Mouse (Mus musculus): ENCODE results near the gene Nrcam. TPM values are rescaled to one million over a fixed set of nuclear protein-coding genes. Genes with fewer than 3 reads are reported as not detected.

Gene Nrcam
- polyA plus RNA-seq, 1 experiment from 2014 or later = 87.6 TPM

- Histone ChIP-seq H3K9me3 (replicated peaks; ENCODE audit: control insufficient read depth, low read length) (no peaks in the 10 kb centered on the region), H3K4me1 (ENCODE audit: control insufficient read depth, insufficient read depth, low read length) (peaks cover 33% of the 10 kb centered on the region), H3K36me3 (ENCODE audit: control insufficient read depth, insufficient read depth, low read length) (no peaks in the 10 kb centered on the region), H3K4me2 (ENCODE audit: low read length) (no peak overlapping the region), H3K27me3 (replicated peaks; ENCODE audit: control insufficient read depth, insufficient read depth, low read length) (no peaks in the 10 kb centered on the region), H3K9ac (ENCODE audit: low read length) (no peak overlapping the region), H3K27ac (ENCODE audit: low read depth, low read length) (no peak overlapping the region), H3K4me3 (ENCODE audit: low read depth, low read length) (no peak overlapping the region)
- peak; percentile 40 for DNase-seq (ENCODE audit: low spot score)
- WGBS = 8% methylated on average over 5 of the region's 5 CpGs
- no peak for ATAC-seq
Observed at GRCm38 (mm10) chr12:44345251-44345650, 16.6 kb downstream of the Nrcam start.

- Histone ChIP-seq H3K36me3 (ENCODE audit: control insufficient read depth, insufficient read depth, low read length) (no peaks in the 10 kb centered on the region), H3K27ac (ENCODE audit: low read depth, low read length) (peak overlapping the region; percentile 29; the same call in 1 of the 2 replicates), H3K9ac (ENCODE audit: low read length) (no peak overlapping the region), H3K27me3 (replicated peaks; ENCODE audit: control insufficient read depth, insufficient read depth, low read length) (no peaks in the 10 kb centered on the region), H3K4me1 (ENCODE audit: control insufficient read depth, insufficient read depth, low read length) (peaks cover 30% of the 10 kb centered on the region), H3K9me3 (replicated peaks; ENCODE audit: control insufficient read depth, low read length) (no peaks in the 10 kb centered on the region), H3K4me2 (ENCODE audit: low read length) (0 out of 2 replicates have a peak overlapping the region, but pooled peaks have one; percentile 1), H3K4me3 (ENCODE audit: low read depth, low read length) (no peak overlapping the region)
- WGBS = 6% methylated on average over 3 of the region's 3 CpGs
- DNase-seq (ENCODE audit: low spot score) = peak; percentile 40
- peak; percentile 72 for ATAC-seq
Observed at GRCm38 (mm10) chr12:44346143-44346542, 17.5 kb downstream of the Nrcam start.

- H3K4me2 ChIP-seq (ENCODE audit: low read length) = no peak overlapping the region
- ATAC-seq (no peak), DNase-seq (ENCODE audit: low spot score) (no peak)
- H3K9me3 ChIP-seq (replicated peaks; ENCODE audit: control insufficient read depth, low read length) = no peaks in the 10 kb centered on the region
- 95% methylated on average over 4 of the region's 4 CpGs for WGBS
- H3K4me3 ChIP-seq (ENCODE audit: low read depth, low read length) = no peak overlapping the region
- H3K9ac ChIP-seq (ENCODE audit: low read length) = no peak overlapping the region
- no peaks in the 10 kb centered on the region for H3K4me1 ChIP-seq (ENCODE audit: control insufficient read depth, insufficient read depth, low read length)
- H3K36me3 ChIP-seq (ENCODE audit: control insufficient read depth, insufficient read depth, low read length) = no peaks in the 10 kb centered on the region
- H3K27me3 ChIP-seq (replicated peaks; ENCODE audit: control insufficient read depth, insufficient read depth, low read length) = no peaks in the 10 kb centered on the region
- no peak overlapping the region for H3K27ac ChIP-seq (ENCODE audit: low read depth, low read length)
Observed at GRCm38 (mm10) chr12:44355116-44355515, 26.4 kb downstream of the Nrcam start.

GRCm38 (mm10) chr12:44357460-44357859, 28.8 kb downstream of the Nrcam start:
- 21% methylated on average over 3 of the region's 3 CpGs for WGBS
- ATAC-seq (no peak), DNase-seq (ENCODE audit: low spot score) (no peak)
- Histone ChIP-seq H3K4me1 (ENCODE audit: control insufficient read depth, insufficient read depth, low read length) (no peaks in the 10 kb centered on the region), H3K4me3 (ENCODE audit: low read depth, low read length) (no peak overlapping the region), H3K9ac (ENCODE audit: low read length) (no peak overlapping the region), H3K27ac (ENCODE audit: low read depth, low read length) (no peak overlapping the region), H3K36me3 (ENCODE audit: control insufficient read depth, insufficient read depth, low read length) (no peaks in the 10 kb centered on the region), H3K9me3 (replicated peaks; ENCODE audit: control insufficient read depth, low read length) (no peaks in the 10 kb centered on the region), H3K27me3 (replicated peaks; ENCODE audit: control insufficient read depth, insufficient read depth, low read length) (no peaks in the 10 kb centered on the region), H3K4me2 (ENCODE audit: low read length) (no peak overlapping the region)

- Histone ChIP-seq H3K9me3 (replicated peaks; ENCODE audit: control insufficient read depth, low read length) (no peaks in the 10 kb centered on the region), H3K4me1 (ENCODE audit: control insufficient read depth, insufficient read depth, low read length) (no peaks in the 10 kb centered on the region), H3K4me3 (ENCODE audit: low read depth, low read length) (no peak overlapping the region), H3K36me3 (ENCODE audit: control insufficient read depth, insufficient read depth, low read length) (no peaks in the 10 kb centered on the region), H3K4me2 (ENCODE audit: low read length) (no peak overlapping the region), H3K9ac (ENCODE audit: low read length) (no peak overlapping the region), H3K27ac (ENCODE audit: low read depth, low read length) (no peak overlapping the region), H3K27me3 (replicated peaks; ENCODE audit: control insufficient read depth, insufficient read depth, low read length) (no peaks in the 10 kb centered on the region)
- ATAC-seq (no peak), DNase-seq (ENCODE audit: low spot score) (no peak)
- 54% methylated on average over 1 of the region's 1 CpGs for WGBS
Observed at GRCm38 (mm10) chr12:44357881-44358280, 29.2 kb downstream of the Nrcam start.

- Histone ChIP-seq H3K4me2 (ENCODE audit: low read length) (no peak overlapping the region), H3K4me3 (ENCODE audit: low read depth, low read length) (no peak overlapping the region), H3K27ac (ENCODE audit: low read depth, low read length) (no peak overlapping the region), H3K9me3 (replicated peaks; ENCODE audit: control insufficient read depth, low read length) (no peaks in the 10 kb centered on the region), H3K27me3 (replicated peaks; ENCODE audit: control insufficient read depth, insufficient read depth, low read length) (no peaks in the 10 kb centered on the region), H3K9ac (ENCODE audit: low read length) (no peak overlapping the region), H3K36me3 (ENCODE audit: control insufficient read depth, insufficient read depth, low read length) (no peaks in the 10 kb centered on the region), H3K4me1 (ENCODE audit: control insufficient read depth, insufficient read depth, low read length) (peaks cover 17% of the 10 kb centered on the region)
- 38% methylated on average over 3 of the region's 3 CpGs for WGBS
- ATAC-seq = peak; percentile 67
- peak; percentile 71 for DNase-seq (ENCODE audit: low spot score)
Observed at GRCm38 (mm10) chr12:44371076-44371710, 42.5 kb downstream of the Nrcam start.

GRCm38 (mm10) chr12:44375956-44376355, 47.3 kb downstream of the Nrcam start:
- 0 out of 2 replicates have a peak, but pooled peaks cover 2% of the 10 kb centered on the region for H3K36me3 ChIP-seq (ENCODE audit: control insufficient read depth, insufficient read depth, low read length)
- no peak overlapping the region for H3K4me2 ChIP-seq (ENCODE audit: low read length)
- H3K27ac ChIP-seq (ENCODE audit: low read depth, low read length) = no peak overlapping the region
- no peaks in the 10 kb centered on the region for H3K27me3 ChIP-seq (replicated peaks; ENCODE audit: control insufficient read depth, insufficient read depth, low read length)
- H3K9ac ChIP-seq (ENCODE audit: low read length) = no peak overlapping the region
- ATAC-seq = peak; percentile 44; the same call in 1 of the 2 replicates
- no peaks in the 10 kb centered on the region for H3K9me3 ChIP-seq (replicated peaks; ENCODE audit: control insufficient read depth, low read length)
- peak; percentile 67 for DNase-seq (ENCODE audit: low spot score)
- WGBS = 45% methylated on average over 6 of the region's 6 CpGs
- peaks cover 17% of the 10 kb centered on the region for H3K4me1 ChIP-seq (ENCODE audit: control insufficient read depth, insufficient read depth, low read length)
- no peak overlapping the region for H3K4me3 ChIP-seq (ENCODE audit: low read depth, low read length)

- DNase-seq (ENCODE audit: low spot score) (no peak), ATAC-seq (no peak)
- no peak overlapping the region for H3K9ac ChIP-seq (ENCODE audit: low read length)
- H3K9me3 ChIP-seq (replicated peaks; ENCODE audit: control insufficient read depth, low read length) = no peaks in the 10 kb centered on the region
- H3K36me3 ChIP-seq (ENCODE audit: control insufficient read depth, insufficient read depth, low read length) = 0 out of 2 replicates have a peak, but pooled peaks cover 2% of the 10 kb centered on the region
- H3K4me2 ChIP-seq (ENCODE audit: low read length) = no peak overlapping the region
- no peak overlapping the region for H3K4me3 ChIP-seq (ENCODE audit: low read depth, low read length)
- WGBS = 43% methylated on average over 8 of the region's 8 CpGs
- no peak overlapping the region for H3K27ac ChIP-seq (ENCODE audit: low read depth, low read length)
- peaks cover 11% of the 10 kb centered on the region; the same call in 1 of the 2 replicates for H3K4me1 ChIP-seq (ENCODE audit: control insufficient read depth, insufficient read depth, low read length)
- no peaks in the 10 kb centered on the region for H3K27me3 ChIP-seq (replicated peaks; ENCODE audit: control insufficient read depth, insufficient read depth, low read length)
Observed at GRCm38 (mm10) chr12:44378431-44379161, 49.9 kb downstream of the Nrcam start.

GRCm38 (mm10) chr12:44380805-44381204, 52.1 kb downstream of the Nrcam start:
- peak; percentile 74; the same call in 1 of the 2 replicates for ATAC-seq
- H3K27ac ChIP-seq (ENCODE audit: low read depth, low read length) = peak overlapping the region; percentile 71; the same call in 1 of the 2 replicates

More at GRCm38 (mm10) chr12:44380805-44381204, 52.1 kb downstream of the Nrcam start:
- H3K4me2 ChIP-seq (ENCODE audit: low read length) = no peak overlapping the region
- H3K9me3 ChIP-seq (replicated peaks; ENCODE audit: control insufficient read depth, low read length) = no peaks in the 10 kb centered on the region
- peak; percentile 72 for DNase-seq (ENCODE audit: low spot score)
- whole genome bisulfite sequencing = 76% methylated on average over 4 of the region's 4 CpGs
- H3K9ac ChIP-seq (ENCODE audit: low read length) = no peak overlapping the region
- peaks cover 8% of the 10 kb centered on the region; the same call in 1 of the 2 replicates for H3K4me1 ChIP-seq (ENCODE audit: control insufficient read depth, insufficient read depth, low read length)
- H3K27me3 ChIP-seq (replicated peaks; ENCODE audit: control insufficient read depth, insufficient read depth, low read length) = no peaks in the 10 kb centered on the region
- H3K4me3 ChIP-seq (ENCODE audit: low read depth, low read length) = no peak overlapping the region
- 0 out of 2 replicates have a peak, but pooled peaks cover 2% of the 10 kb centered on the region for H3K36me3 ChIP-seq (ENCODE audit: control insufficient read depth, insufficient read depth, low read length)
